Mouse (Mus musculus) CH12.LX (cell line): ENCODE results near the gene Ampd3. TPM values are rescaled to one million over a fixed set of nuclear protein-coding genes. Genes with fewer than 3 reads are reported as not detected.

Experiments
- DNase-seq: peaks from one replicate; pipeline ENCODE4 v3.0.0-alpha.2; 2013; ENCODE audit errors: extremely low read depth
- H3K27ac ChIP-seq: 2 replicates; pipeline ENCODE4 v1.5.1; 2012; ENCODE audit warnings: low read depth, mild to moderate bottlenecking, control low read depth, moderate library complexity; ENCODE audit not compliant: insufficient read depth
- H3K27me3 ChIP-seq: replicated peaks from 2 replicates; pipeline ENCODE3; 2012; ENCODE audit warnings: inconsistent platforms
- H3K36me3 ChIP-seq, 2 experiments: replicated peaks in 1 of 2; 2 replicates each; pipeline versions ENCODE3 to v1.6.1; 2012; ENCODE audit warnings: inconsistent platforms in 1 of 2, low read length in 1 of 2, mild to moderate bottlenecking in 1 of 2, mixed read lengths in 1 of 2, moderate library complexity in 1 of 2; ENCODE audit not compliant: control insufficient read depth in 1 of 2, insufficient read depth in 1 of 2
- H3K4me1 ChIP-seq, 2 experiments: 2 replicates each; pipeline ENCODE4 v1.6.1; 2012; ENCODE audit warnings: inconsistent platforms in 1 of 2, moderate library complexity in 1 of 2; ENCODE audit not compliant: insufficient read depth in 2 of 2, control insufficient read depth in 1 of 2
- H3K4me2 ChIP-seq: 2 replicates; pipeline ENCODE4 v1.6.1; 2012; ENCODE audit warnings: low read depth, mild to moderate bottlenecking, control low read depth; ENCODE audit not compliant: poor library complexity, insufficient read depth, severe bottlenecking
- H3K4me3 ChIP-seq, 3 experiments: fragments of 150-350 bp in 1 of 3; sonication (generic) in 1 of 3; replicated peaks in 1 of 3; 2 replicates each; pipeline versions ENCODE3 to v1.5.1; 2011 to 2012; ENCODE audit warnings: low read depth in 2 of 3, low read length in 2 of 3, mild to moderate bottlenecking in 2 of 3, moderate library complexity in 2 of 3, control low read depth in 1 of 3, improper control_type of control experiment in 1 of 3, inconsistent platforms in 1 of 3, mixed read lengths in 1 of 3; ENCODE audit not compliant: poor library complexity in 1 of 3
- H3K79me2 ChIP-seq: replicated peaks from 2 replicates; pipeline ENCODE4 v1.6.1; 2012; ENCODE audit warnings: mild to moderate bottlenecking, moderate library complexity; ENCODE audit not compliant: control insufficient read depth, poor library complexity, insufficient read depth, severe bottlenecking; ENCODE audit errors: extremely low read depth
- H3K9ac ChIP-seq: 2 replicates; pipeline ENCODE4 v1.6.1; 2012; ENCODE audit warnings: low read depth, mild to moderate bottlenecking, control low read depth, moderate library complexity; ENCODE audit not compliant: insufficient read depth
- H3K9me3 ChIP-seq: replicated peaks from 2 replicates; pipeline ENCODE3; 2012; ENCODE audit warnings: low read length, inconsistent platforms, mixed read lengths
- CTCF ChIP-seq, 2 experiments: IDR thresholded peaks in 1 of 2; conservative IDR thresholded peaks in 1 of 2; 2 replicates each; pipeline ENCODE4 v1.5.1; 2011 to 2012; ENCODE audit warnings: low read depth in 2 of 2, low read length in 2 of 2, improper control_type of control experiment in 1 of 2, inconsistent platforms in 1 of 2, mild to moderate bottlenecking in 1 of 2, moderate library complexity in 1 of 2
- E2F4 ChIP-seq: IDR thresholded peaks from 2 replicates; pipeline ENCODE4 v1.6.1; 2011; ENCODE audit warnings: low read depth, low read length, improper control_type of control experiment; ENCODE audit not compliant: insufficient replicate concordance
- EP300 ChIP-seq: IDR thresholded peaks from 2 replicates; pipeline ENCODE4 v1.6.1; 2011; ENCODE audit warnings: low read length, improper control_type of control experiment
- HCFC1 ChIP-seq: IDR thresholded peaks from 2 replicates; pipeline ENCODE4 v1.6.1; 2012; ENCODE audit warnings: low read depth, mild to moderate bottlenecking, inconsistent platforms, low read length, improper control_type of control experiment
- JUN ChIP-seq: IDR thresholded peaks from 2 replicates; pipeline ENCODE4 v1.6.1; 2011; ENCODE audit warnings: low read depth, mild to moderate bottlenecking, low read length, improper control_type of control experiment, moderate library complexity; ENCODE audit not compliant: insufficient read depth
- JUND ChIP-seq: conservative IDR thresholded peaks from 2 replicates; pipeline ENCODE4 v1.6.1; 2011; ENCODE audit warnings: low read depth, low read length, improper control_type of control experiment
- MAX ChIP-seq: IDR thresholded peaks from 2 replicates; pipeline ENCODE4 v1.6.1; 2011; ENCODE audit warnings: low read length, improper control_type of control experiment
- MAZ ChIP-seq: IDR thresholded peaks from 2 replicates; pipeline ENCODE4 v1.6.1; 2012; ENCODE audit warnings: low read depth, mild to moderate bottlenecking, inconsistent platforms, low read length, improper control_type of control experiment, moderate library complexity
- MEF2A ChIP-seq: IDR thresholded peaks from 2 replicates; pipeline ENCODE4 v1.6.1; 2014; ENCODE audit warnings: low read depth, mild to moderate bottlenecking, inconsistent platforms, low read length, improper control_type of control experiment, borderline replicate concordance
- NELFE ChIP-seq: IDR thresholded peaks from 2 replicates; pipeline ENCODE4 v1.6.1; 2011; ENCODE audit warnings: low read depth, low read length, improper control_type of control experiment
- POLR2AphosphoS2 ChIP-seq: IDR thresholded peaks from 2 replicates; pipeline ENCODE4 v1.6.1; 2011; ENCODE audit warnings: low read depth, low read length, improper control_type of control experiment
- RCOR1 ChIP-seq: conservative IDR thresholded peaks from 2 replicates; pipeline ENCODE4 v1.6.1; 2012; ENCODE audit warnings: low read depth, mild to moderate bottlenecking, inconsistent platforms, low read length, improper control_type of control experiment
- TCF12 ChIP-seq: IDR thresholded peaks from 2 replicates; pipeline ENCODE4 v1.6.1; 2014; ENCODE audit warnings: low read depth, mild to moderate bottlenecking, inconsistent platforms, low read length, improper control_type of control experiment
- USF1 ChIP-seq: IDR thresholded peaks from 2 replicates; pipeline ENCODE4 v1.6.1; 2014; ENCODE audit warnings: low read depth, mild to moderate bottlenecking, inconsistent platforms, low read length, improper control_type of control experiment
- USF2 ChIP-seq: conservative IDR thresholded peaks from 2 replicates; pipeline ENCODE4 v1.6.1; 2011; ENCODE audit warnings: low read depth, low read length, improper control_type of control experiment
- ZC3H11A ChIP-seq: IDR thresholded peaks from 2 replicates; pipeline ENCODE4 v1.6.1; 2012; ENCODE audit warnings: low read depth, mild to moderate bottlenecking, inconsistent platforms, low read length, improper control_type of control experiment
- ZNF384 ChIP-seq: IDR thresholded peaks from 2 replicates; pipeline ENCODE4 v1.6.1; 2012; ENCODE audit warnings: low read depth, low read length, improper control_type of control experiment, inconsistent platforms
- dilution Hi-C: fragments of 300-500 bp; cut with MboI; formaldehyde crosslinking; loops from 2 replicates; pipeline ENCODE4 v1.14.3; 2020; ENCODE audit warnings: low sequenced_read_pairs; ENCODE audit not compliant: extremely low pct_unique_long_range_greater_than_20kb, extremely low pct_ligation_motif_present
- in situ Hi-C: fragments of 300-500 bp; cut with MboI; formaldehyde crosslinking; loops from 3 replicates; pipeline ENCODE4 v1.14.3; 2019; ENCODE audit warnings: low sequenced_read_pairs, low pct_ligation_motif_present, low pct_unique_long_range_greater_than_20kb, mixed read lengths
- polyA plus RNA-seq: library from polyadenylated mRNA; unstranded; fragments of >175 nt; gene quantifications from 2 replicates; pipeline ENCODE4 v1.2.1, GENCODE M21; 2012; ENCODE audit warnings: low read depth; ENCODE audit not compliant: insufficient read length
- total RNA-seq, 2 experiments: library from RNA; depleted of rRNA; stranded (reverse); fragments of 300-350 nt in 1 of 2; fragments of >200 nt in 1 of 2; gene quantifications; 2 replicates each; pipeline ENCODE4 v1.2.3; 2012 to 2014

Ampd3 gene
- total and polyA plus RNA-seq, 3 experiments: 0.08 to 0.84 (median 0.30) TPM

DNA sequence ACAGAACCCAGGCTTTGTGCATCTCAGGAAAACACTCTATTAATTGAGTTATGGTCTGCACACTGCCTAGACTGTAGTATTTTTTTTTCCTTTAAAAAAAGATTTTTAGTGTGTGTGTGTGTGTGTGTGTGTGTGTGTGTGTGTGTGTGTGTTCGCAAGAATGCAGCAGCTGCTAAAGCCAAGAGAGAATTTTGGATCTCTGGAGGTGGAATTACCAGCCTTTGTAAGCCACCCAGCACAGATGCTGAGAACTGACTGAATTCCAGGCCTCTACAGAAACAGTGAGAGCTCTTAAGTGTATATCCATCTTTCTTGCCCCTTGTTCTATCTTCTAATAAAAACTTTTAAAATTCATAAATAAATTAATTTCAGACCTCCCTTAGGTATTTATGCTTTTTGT, 16.4 kb upstream of the Ampd3 start:
- Histone ChIP-seq H3K27me3 (no peaks in the 10 kb centered on the region), H3K9me3 (peaks cover 2% of the 10 kb centered on the region), H3K36me3 (no peaks in the 10 kb centered on the region), H3K4me3 (no peak overlapping the region), H3K9ac (no peak overlapping the region), H3K27ac (no peak overlapping the region)
- dilution Hi-C loops: no loop called here
- no peak for DNase-seq
- TF ChIP-seq USF2: no peak
- no peak for TF ChIP-seq EP300
- no peak for TF ChIP-seq CTCF (conservative IDR thresholded peaks at IDR 0.05 in 1 of 2, IDR thresholded peaks at IDR 0.05 in 1 of 2; ENCODE audit: low read depth in 2 of 2, low read length in 2 of 2)
- TF ChIP-seq JUND: no peak
- no peak for TF ChIP-seq USF1
- no peak for TF ChIP-seq RCOR1
- TF ChIP-seq ZNF384: no peak
- TF ChIP-seq MEF2A: no peak
- TF ChIP-seq TCF12: no peak
- TF ChIP-seq, all 38 proteins: peak for 0
- Histone ChIP-seq H3K4me1 (peaks cover 0 to 14% of the 10 kb centered on the region in 2 experiments; a peak in 2 of 4 replicates), H3K4me2 (no peak overlapping the region), H3K79me2 (no peaks in the 10 kb centered on the region)
- in situ Hi-C loops: no loop called here

DNA sequence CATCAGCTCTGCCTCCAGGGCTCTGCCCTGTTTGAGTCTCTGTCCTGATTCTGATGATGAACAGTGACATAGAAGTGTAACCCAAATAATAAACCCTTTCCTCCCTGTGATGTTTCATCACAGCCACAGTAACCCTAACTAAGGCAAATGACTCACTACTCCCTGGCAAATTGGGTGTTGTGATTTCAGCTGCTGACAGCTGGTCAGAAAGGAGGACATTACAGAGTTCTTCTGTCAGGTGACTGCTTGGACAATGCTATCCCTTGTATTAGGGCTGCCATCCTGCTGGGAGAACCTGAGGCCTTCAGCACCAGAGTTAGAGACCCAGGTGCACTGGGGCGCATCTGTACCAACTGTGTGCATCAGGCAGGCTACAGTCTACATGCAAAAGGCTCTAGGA, 14.7 kb upstream of the Ampd3 start:
- dilution Hi-C loops (no loop called here), in situ Hi-C loops (no loop called here)
- peaks cover 3 to 14% of the 10 kb centered on the region in 2 experiments; a peak in 2 of 4 replicates for H3K4me1 ChIP-seq
- H3K4me2 ChIP-seq: no peak overlapping the region
- TF ChIP-seq EP300 (no peak), MAX (no peak), MEF2A (no peak), NELFE (no peak), ZNF384 (no peak), ZC3H11A (no peak), POLR2AphosphoS2 (no peak), JUN (no peak), TCF12 (no peak), HCFC1 (no peak), MAZ (no peak), E2F4 (no peak), USF1 (no peak)
- no peaks in the 10 kb centered on the region for H3K79me2 ChIP-seq
- H3K27ac ChIP-seq: no peak overlapping the region
- no peak for DNase-seq
- no peak overlapping the region for H3K9ac ChIP-seq
- no peaks in the 10 kb centered on the region for H3K36me3 ChIP-seq
- H3K4me3 ChIP-seq: no peak overlapping the region
- peaks cover 2% of the 10 kb centered on the region for H3K9me3 ChIP-seq
- no peaks in the 10 kb centered on the region for H3K27me3 ChIP-seq
